Mouse (Mus musculus): Measurements from ENCODE around the gene Rho. TPM values are rescaled to one million over a fixed set of nuclear protein-coding genes. Genes with fewer than 3 reads are reported as not detected.
A peak's percentile ranks its signal among the peaks of the same experiment; 100 is the strongest.

Gene Rho
- polyA plus RNA-seq, 1 experiment from 2014 or later = 0.38 TPM

- no peak overlapping the region for H3K4me3 ChIP-seq (replicated peaks)
- H3K27me3 ChIP-seq = peaks cover 4% of the 10 kb centered on the region
- ATAC-seq (ENCODE audit: insufficient number of reproducible peaks, insufficient read depth, low FRiP score, low TSS enrichment, low read depth) = no peak
- no peak overlapping the region for H3K9ac ChIP-seq (replicated peaks)
- H3K9me3 ChIP-seq = no peaks in the 10 kb centered on the region
- no peak overlapping the region for H3K27ac ChIP-seq
- no peak overlapping the region for H3K4me2 ChIP-seq
- no peaks in the 10 kb centered on the region for H3K36me3 ChIP-seq
- 68% methylated on average over 8 of the region's 8 CpGs for WGBS
- H3K4me1 ChIP-seq (replicated peaks) = peaks cover 11% of the 10 kb centered on the region
Measured at GRCm38 (mm10) chr6:115978596-115978995, 47.0 kb downstream of the Rho start.

- no peak overlapping the region for H3K9ac ChIP-seq (replicated peaks)
- H3K27ac ChIP-seq = peak overlapping the region; percentile 64; the same call in 1 of the 2 replicates
- H3K4me1 ChIP-seq (replicated peaks) = peaks cover 49% of the 10 kb centered on the region
- 56% methylated on average over 7 of the region's 7 CpGs for WGBS
- H3K4me2 ChIP-seq = no peak overlapping the region
- no peak overlapping the region for H3K4me3 ChIP-seq (replicated peaks)
- no peaks in the 10 kb centered on the region; the same call in none of the 2 replicates for H3K27me3 ChIP-seq
- no peaks in the 10 kb centered on the region for H3K9me3 ChIP-seq
- ATAC-seq (ENCODE audit: insufficient number of reproducible peaks, insufficient read depth, low FRiP score, low TSS enrichment, low read depth) = no peak
- H3K36me3 ChIP-seq = no peaks in the 10 kb centered on the region
Measured at GRCm38 (mm10) chr6:115982889-115983288, 51.3 kb downstream of the Rho start.

- H3K9me3 ChIP-seq = no peaks in the 10 kb centered on the region
- peak overlapping the region; percentile 64; the same call in 1 of the 2 replicates for H3K27ac ChIP-seq
- no peak overlapping the region for H3K4me2 ChIP-seq
- peaks cover 49% of the 10 kb centered on the region for H3K4me1 ChIP-seq (replicated peaks)
- H3K9ac ChIP-seq (replicated peaks) = no peak overlapping the region; the same call in 1 of the 2 replicates
- H3K4me3 ChIP-seq (replicated peaks) = no peak overlapping the region
- H3K27me3 ChIP-seq = no peaks in the 10 kb centered on the region; the same call in none of the 2 replicates
- 42% methylated on average over 12 of the region's 12 CpGs for WGBS
- ATAC-seq (ENCODE audit: insufficient number of reproducible peaks, insufficient read depth, low FRiP score, low TSS enrichment, low read depth) = no peak
- H3K36me3 ChIP-seq = no peaks in the 10 kb centered on the region
Measured at GRCm38 (mm10) chr6:115983306-115984038, 51.9 kb downstream of the Rho start.

- WGBS = 72% methylated on average over 7 of the region's 7 CpGs
- no peak overlapping the region for H3K4me2 ChIP-seq
- no peak overlapping the region for H3K27ac ChIP-seq
- H3K27me3 ChIP-seq = peaks cover 6% of the 10 kb centered on the region
- no peak overlapping the region for H3K9ac ChIP-seq (replicated peaks)
- no peak for ATAC-seq (ENCODE audit: insufficient number of reproducible peaks, insufficient read depth, low FRiP score, low TSS enrichment, low read depth)
- no peak overlapping the region for H3K4me3 ChIP-seq (replicated peaks)
- no peaks in the 10 kb centered on the region for H3K36me3 ChIP-seq
- no peaks in the 10 kb centered on the region for H3K9me3 ChIP-seq
- peaks cover 49% of the 10 kb centered on the region for H3K4me1 ChIP-seq (replicated peaks)
Measured at GRCm38 (mm10) chr6:115984580-115984979, 53.0 kb downstream of the Rho start.

- peaks cover 46% of the 10 kb centered on the region for H3K4me1 ChIP-seq (replicated peaks)
- H3K27me3 ChIP-seq = peaks cover 16% of the 10 kb centered on the region
- no peaks in the 10 kb centered on the region for H3K9me3 ChIP-seq
- no peak overlapping the region for H3K4me2 ChIP-seq
- H3K27ac ChIP-seq = no peak overlapping the region
- no peaks in the 10 kb centered on the region for H3K36me3 ChIP-seq
- 56% methylated on average over 9 of the region's 9 CpGs for WGBS
- no peak overlapping the region for H3K4me3 ChIP-seq (replicated peaks)
- no peak overlapping the region for H3K9ac ChIP-seq (replicated peaks)
- no peak for ATAC-seq (ENCODE audit: insufficient number of reproducible peaks, insufficient read depth, low FRiP score, low TSS enrichment, low read depth)
Measured at GRCm38 (mm10) chr6:115985622-115986021, 54.1 kb downstream of the Rho start.

- Histone ChIP-seq H3K36me3 (no peaks in the 10 kb centered on the region), H3K9me3 (no peaks in the 10 kb centered on the region), H3K4me3 (replicated peaks) (peak overlapping the region; percentile 0; the same call in 1 of the 2 replicates), H3K9ac (replicated peaks) (no peak overlapping the region), H3K4me2 (peak overlapping the region; percentile 32), H3K27me3 (peaks cover 25% of the 10 kb centered on the region), H3K27ac (peak overlapping the region; percentile 64; the same call in 1 of the 2 replicates), H3K4me1 (replicated peaks) (peaks cover 53% of the 10 kb centered on the region)
- 41% methylated on average over 12 of the region's 12 CpGs for WGBS
- ATAC-seq (ENCODE audit: insufficient number of reproducible peaks, insufficient read depth, low FRiP score, low TSS enrichment, low read depth) = no peak
Measured at GRCm38 (mm10) chr6:115986472-115987095, 55.0 kb downstream of the Rho start.

- Histone ChIP-seq H3K36me3 (no peaks in the 10 kb centered on the region), H3K4me1 (replicated peaks) (peaks cover 59% of the 10 kb centered on the region), H3K9ac (replicated peaks) (peak overlapping the region; percentile 40; the same call in 1 of the 2 replicates), H3K9me3 (no peaks in the 10 kb centered on the region), H3K27me3 (peaks cover 32% of the 10 kb centered on the region), H3K4me3 (replicated peaks) (0 out of 2 replicates have a peak overlapping the region, but pooled peaks have one; percentile 0), H3K4me2 (peak overlapping the region; percentile 32), H3K27ac (peak overlapping the region; percentile 64)
- no peak for ATAC-seq (ENCODE audit: insufficient number of reproducible peaks, insufficient read depth, low FRiP score, low TSS enrichment, low read depth)
- 41% methylated on average over 9 of the region's 9 CpGs for WGBS
Measured at GRCm38 (mm10) chr6:115987096-115987747, 55.7 kb downstream of the Rho start.

- Histone ChIP-seq H3K9me3 (no peaks in the 10 kb centered on the region), H3K4me3 (replicated peaks) (no peak overlapping the region), H3K9ac (replicated peaks) (0 out of 2 replicates have a peak overlapping the region, but pooled peaks have one; percentile 31), H3K4me2 (peak overlapping the region; percentile 31), H3K36me3 (no peaks in the 10 kb centered on the region), H3K27me3 (peaks cover 50% of the 10 kb centered on the region), H3K27ac (no peak overlapping the region), H3K4me1 (replicated peaks) (peaks cover 63% of the 10 kb centered on the region)
- WGBS = 77% methylated on average over 5 of the region's 5 CpGs
- ATAC-seq (ENCODE audit: insufficient number of reproducible peaks, insufficient read depth, low FRiP score, low TSS enrichment, low read depth) = no peak
Measured at GRCm38 (mm10) chr6:115989032-115989431, 57.5 kb downstream of the Rho start.

GRCm38 (mm10) chr6:115989607-115990006 lies 58.1 kb downstream of the Rho start:
- no peaks in the 10 kb centered on the region for H3K9me3 ChIP-seq
- peaks cover 63% of the 10 kb centered on the region for H3K4me1 ChIP-seq (replicated peaks)
- no peaks in the 10 kb centered on the region for H3K36me3 ChIP-seq
- no peak overlapping the region for H3K27ac ChIP-seq
- peaks cover 55% of the 10 kb centered on the region for H3K27me3 ChIP-seq
- peak overlapping the region; percentile 31 for H3K4me2 ChIP-seq
- ATAC-seq (ENCODE audit: insufficient number of reproducible peaks, insufficient read depth, low FRiP score, low TSS enrichment, low read depth) = no peak
- 0 out of 2 replicates have a peak overlapping the region, but pooled peaks have one; percentile 31 for H3K9ac ChIP-seq (replicated peaks)
- no peak overlapping the region for H3K4me3 ChIP-seq (replicated peaks)
- WGBS = 73% methylated on average over 4 of the region's 4 CpGs

Measured in limb, embryonic 12.5 days (tissue).